Mouse (Mus musculus) cerebellum, postnatal 25 days (tissue): Measurements from ENCODE around the gene B3glct.

Experiments
- DNase-seq, 2 experiments: peaks; one replicate each; pipeline ENCODE4 v3.0.0; 2021; ENCODE audit warnings: mixed read lengths in 2 of 2

B3glct gene

DNA sequence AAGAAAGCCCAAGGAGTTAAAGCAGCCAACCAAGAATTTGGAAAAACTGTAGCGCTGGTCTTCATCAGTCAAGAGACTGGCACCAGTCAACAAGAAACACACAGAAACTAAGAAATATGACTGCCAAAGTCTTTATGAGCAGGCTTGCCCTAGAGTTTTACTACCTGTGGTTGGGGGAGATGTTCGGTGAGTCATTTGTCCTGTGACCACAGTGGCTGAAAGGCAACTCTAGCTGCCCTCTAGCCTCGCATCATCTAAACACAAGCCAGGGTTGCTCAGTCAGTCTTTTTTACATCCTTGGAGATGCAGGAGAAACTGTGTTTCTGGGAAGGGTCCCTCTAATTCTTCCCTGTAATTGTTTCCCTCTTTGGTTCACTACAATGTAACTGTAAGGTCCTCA, 834 bp upstream of the B3glct start:
- no peak for DNase-seq

DNA sequence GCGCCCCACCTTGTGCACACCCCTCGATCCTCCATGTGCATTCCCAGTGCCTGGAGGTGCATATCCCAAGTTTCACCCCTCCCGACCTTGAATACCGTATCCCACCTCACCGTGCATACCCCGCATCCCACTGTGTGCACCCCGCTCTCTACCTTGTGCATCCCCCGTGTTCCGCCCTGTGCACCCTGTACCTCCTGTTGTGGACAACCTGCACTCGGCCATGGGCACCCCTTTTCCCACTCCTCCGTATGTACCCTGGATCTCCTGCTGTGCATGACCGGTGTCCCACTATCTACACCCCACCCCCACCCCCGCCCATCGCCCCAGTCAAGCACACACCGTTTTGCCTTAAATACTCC, 939 bp downstream of the B3glct start:
- DNase-seq: peak in 1 of 2 experiments; percentile 21

DNA sequence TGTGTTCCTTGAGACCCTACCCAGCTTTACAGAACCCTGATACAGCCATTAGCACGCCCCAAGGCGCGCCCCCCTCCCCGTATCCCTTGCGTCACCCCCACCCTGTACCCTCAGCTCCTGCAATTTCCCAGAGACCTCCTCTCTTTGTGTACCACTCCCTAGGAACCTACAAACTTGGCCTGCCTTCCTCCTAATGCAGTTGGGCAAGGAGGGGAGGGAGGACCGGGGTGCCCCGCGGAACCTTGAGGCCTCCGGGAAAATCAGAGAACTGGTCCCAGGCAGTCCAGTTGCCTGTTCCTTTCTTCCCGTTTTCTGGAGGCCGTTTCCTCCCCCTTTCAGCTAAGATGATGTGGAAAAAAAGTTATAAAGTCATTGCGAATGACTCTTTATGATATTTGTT, 1.3 kb downstream of the B3glct start:
- peak; percentile 7 to 12 for DNase-seq

GRCm38 (mm10) chr5:149679886-149680285, 1.9 kb downstream of the B3glct start:
- DNase-seq: no peak

DNA sequence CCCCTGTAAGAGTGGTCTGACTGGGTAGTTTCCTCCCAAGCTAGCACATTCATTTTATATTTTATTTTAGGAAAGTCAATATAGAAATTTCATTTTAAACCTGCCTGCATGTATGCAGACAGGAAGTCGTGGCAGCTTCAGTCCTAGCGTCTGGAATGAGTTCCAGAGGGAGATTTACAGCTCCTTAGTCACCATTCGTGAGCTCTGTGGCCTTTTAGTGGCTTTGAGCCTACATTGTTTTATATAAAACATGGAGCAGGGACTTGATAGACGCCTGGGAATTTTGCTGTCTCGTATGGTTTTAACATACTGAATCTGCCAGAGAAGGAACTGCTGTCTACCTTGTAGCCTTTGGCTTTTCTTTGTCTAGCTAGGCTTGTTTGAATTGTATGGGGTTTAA, 2.9 kb downstream of the B3glct start:
- no peak for DNase-seq

DNA sequence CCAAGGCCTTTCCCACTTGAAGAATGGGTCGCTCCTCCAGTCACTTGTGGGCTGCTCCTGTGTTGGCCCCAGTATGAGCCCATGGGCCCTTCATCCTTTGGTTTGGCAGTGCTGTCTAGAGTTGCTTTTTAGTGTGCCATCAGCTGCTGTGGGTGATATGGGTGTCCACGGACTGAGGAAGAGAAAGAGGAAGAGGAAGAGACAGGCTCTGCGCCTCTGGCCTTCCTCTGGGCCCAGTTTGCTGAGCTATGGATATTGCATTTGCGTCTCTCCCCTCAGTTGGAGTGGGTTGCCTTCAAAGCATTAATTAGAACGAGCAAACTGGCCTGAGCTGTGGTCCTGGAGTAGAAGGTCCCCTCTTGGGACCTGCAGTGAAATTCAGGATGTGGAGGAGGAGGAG, 11.8 kb downstream of the B3glct start:
- DNase-seq: no peak

GRCm38 (mm10) chr5:149692548-149692947, 14.5 kb downstream of the B3glct start:
- peak in 1 of 2 experiments; percentile 23 for DNase-seq

DNA sequence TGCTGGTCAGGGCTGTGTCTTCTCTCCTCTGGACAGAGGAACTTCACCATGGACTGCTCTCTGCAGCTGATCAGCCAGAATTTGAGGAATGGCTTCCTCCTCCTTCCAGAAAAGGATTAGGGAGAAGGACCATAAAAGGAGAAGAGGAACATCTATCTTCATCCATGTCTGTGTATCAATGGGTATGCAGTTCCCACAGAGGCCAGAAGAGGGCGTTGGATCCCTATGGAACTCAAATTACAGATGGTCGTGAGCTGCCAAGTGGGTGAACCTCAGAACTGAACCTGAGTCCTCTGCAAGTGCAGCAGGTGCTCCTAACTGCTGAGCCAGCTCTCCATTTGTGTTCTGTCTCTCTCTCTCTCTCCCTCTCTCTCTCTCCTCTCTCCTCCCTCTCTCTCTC, 15.2 kb downstream of the B3glct start:
- no peak for DNase-seq

GRCm38 (mm10) chr5:149693968-149694367, 15.9 kb downstream of the B3glct start:
- no peak for DNase-seq

DNA sequence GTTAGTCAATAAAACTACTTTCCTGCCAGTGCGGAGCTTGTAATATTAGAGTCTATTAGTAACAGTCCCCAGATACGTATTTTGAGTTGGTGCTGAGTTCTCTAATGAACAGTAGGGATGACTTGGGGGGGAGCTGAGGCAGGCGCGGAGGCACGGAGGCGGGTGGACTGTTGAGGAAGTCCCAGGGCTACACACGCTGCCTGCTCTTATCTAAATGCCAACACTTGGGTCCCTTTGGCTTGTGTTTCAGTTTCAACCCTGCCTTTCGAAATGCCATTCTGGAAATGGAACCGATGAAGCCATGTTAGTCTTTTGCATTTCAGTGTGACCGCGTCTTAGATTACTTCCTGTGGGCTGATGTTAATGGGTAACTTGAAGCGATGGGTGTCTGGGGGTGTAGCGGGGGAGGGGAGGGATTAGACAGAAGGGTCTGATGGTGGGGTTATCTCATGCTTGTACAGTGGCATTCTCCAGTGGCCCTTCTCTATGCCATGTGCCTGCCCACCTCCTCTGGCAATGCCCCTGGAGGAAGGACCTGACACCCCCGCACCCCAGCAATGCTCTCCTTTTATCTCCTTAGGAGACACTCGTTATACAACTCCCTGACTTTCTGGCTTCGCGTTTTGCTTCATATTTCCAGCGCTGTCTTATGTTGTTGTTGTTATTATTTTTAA, 17.2 kb downstream of the B3glct start:
- no peak for DNase-seq

DNA sequence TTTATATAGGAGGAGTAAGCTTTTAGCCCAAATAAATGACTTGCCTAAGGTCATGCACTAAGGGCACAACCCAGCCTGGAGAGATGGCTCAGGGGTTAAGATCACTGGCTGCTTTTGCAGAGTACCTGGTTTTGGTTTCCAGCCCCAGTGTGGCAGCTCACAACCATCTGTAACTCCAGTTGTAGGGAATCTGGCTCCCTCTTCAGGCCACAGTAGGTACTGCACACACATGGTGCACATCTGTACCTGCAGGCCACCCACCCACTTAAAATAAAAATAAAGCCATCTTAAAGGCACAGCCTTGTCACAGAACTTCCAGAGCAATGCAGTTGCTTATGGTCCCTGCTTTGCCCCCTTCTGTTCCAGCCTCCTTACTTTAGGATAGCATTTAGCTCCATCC, 24.7 kb downstream of the B3glct start:
- no peak for DNase-seq

- no peak for DNase-seq
These were observed 33.5 kb downstream of the B3glct start for GRCm38 (mm10) chr5:149711545-149711944.

- DNase-seq: peak; percentile 12 to 55
These were observed 35.2 kb downstream of the B3glct start for GRCm38 (mm10) chr5:149713170-149713774.

- no peak for DNase-seq
These were observed 35.8 kb downstream of the B3glct start for GRCm38 (mm10) chr5:149713834-149714233.

DNA sequence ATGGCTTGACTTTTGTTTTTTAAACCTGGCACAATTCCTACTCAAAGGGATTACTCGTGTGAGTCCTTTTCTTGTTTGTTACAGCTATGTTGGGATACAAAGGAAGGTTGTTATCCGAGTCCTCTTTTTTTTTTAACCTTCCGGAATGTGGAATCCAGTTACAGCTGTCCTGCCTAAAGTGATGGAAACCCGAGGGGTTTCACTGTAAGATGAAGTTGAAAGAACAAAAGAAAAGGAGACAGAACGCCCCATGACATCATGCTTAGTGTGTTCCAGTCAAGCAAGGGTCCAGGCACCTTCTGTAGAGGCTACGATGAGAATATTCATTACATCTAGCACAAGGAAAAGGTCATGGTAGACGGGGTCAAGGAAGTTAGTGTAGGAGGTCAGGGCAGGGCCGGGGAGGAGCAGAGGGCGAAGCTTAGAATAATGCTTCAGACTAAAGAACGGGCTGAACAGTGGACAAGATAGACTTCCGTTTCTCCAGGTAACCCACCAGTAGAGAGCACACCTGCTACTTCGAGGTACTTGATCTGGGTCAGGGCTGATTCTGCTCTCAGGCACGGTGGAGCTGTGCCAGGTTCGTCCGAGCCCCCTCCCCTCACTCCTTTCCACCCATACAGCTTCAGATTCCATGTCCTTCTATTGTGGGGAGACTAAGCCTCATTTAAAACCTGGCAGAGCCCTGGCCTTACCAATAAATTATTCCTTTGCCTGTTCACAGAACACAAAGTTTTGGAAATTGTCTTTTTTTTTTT, 37.7 kb downstream of the B3glct start:
- peak in 1 of 2 experiments; percentile 6 for DNase-seq

DNA sequence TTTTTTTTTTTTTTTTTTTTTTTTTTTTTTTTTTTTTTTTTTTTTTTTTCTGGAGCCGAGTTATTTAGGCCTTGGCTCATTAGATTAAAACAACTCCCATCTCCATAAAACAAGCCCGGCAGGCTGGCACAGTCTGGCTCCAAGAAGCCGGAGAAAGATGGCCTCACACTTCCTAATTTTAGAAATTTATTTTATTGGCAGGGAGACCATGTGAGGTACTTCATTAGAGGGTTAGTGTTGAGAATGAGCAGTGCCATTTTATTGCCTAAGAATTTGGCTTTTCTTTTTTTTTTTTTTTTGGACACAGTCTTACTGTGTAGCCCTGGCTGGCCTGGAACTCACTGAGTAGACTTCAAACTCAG, 38.3 kb downstream of the B3glct start:
- DNase-seq: no peak

DNA sequence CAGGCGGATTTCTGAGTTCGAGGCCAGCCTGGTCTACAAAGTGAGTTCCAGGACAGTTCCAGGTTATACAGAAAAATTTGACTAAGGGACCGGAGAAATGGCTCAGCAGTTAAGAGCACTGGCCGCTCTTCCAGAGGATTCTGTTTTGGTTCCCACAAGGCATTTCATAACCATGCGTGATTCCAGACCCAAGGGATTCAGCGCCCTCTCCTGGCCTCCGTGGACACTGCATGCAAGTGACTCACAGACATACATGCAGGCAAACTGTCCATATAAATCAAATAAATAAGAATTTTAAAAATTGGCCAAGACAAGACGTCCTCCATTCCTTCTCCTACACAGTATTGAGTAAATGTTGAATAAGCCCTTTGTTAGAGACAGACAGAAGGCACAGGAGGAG, 53.7 kb downstream of the B3glct start:
- DNase-seq: no peak

DNA sequence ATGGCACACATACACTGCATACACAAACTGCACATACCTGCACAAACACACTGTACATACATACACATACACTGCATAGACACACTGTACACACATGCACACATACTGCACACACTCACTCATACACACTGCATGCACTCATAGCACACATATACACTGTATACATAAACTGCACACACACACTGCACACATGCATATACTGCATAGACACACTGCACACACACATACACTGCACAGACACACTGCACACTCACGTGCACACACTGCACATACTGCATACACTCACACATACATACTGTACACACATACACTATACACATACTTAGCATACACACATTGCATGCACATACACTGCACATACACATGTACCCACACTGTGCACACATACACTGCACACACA, 59.2 kb downstream of the B3glct start:
- no peak for DNase-seq

GRCm38 (mm10) chr5:149740145-149740544, 62.1 kb downstream of the B3glct start:
- DNase-seq: no peak

- no peak for DNase-seq
These were observed 62.7 kb downstream of the B3glct start for GRCm38 (mm10) chr5:149740703-149741102.

DNA sequence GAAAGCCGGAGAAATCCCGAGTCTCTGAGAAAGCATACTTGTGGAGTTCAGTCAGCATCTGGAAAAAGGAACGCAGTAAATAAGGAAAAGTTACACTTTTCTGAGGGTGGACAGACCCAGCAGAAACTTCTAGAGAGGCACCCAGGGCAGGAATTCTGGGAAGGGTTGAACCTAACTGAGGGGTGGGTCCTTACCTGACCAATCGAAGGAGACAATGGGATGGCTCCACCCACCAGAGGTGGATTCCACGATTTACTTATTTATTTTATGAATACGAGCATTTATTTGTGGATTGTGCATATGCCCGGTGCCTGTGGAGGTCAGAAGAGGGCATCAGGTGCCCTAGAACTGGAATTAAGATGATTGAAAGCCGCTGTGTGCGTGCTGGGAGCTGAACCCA, 64.3 kb downstream of the B3glct start:
- no peak for DNase-seq

GRCm38 (mm10) chr5:149745079-149745478, 67.0 kb downstream of the B3glct start:
- DNase-seq: peak in 1 of 2 experiments; percentile 11

GRCm38 (mm10) chr5:149748640-149749580, 70.9 kb downstream of the B3glct start:
- no peak for DNase-seq
